Mouse (Mus musculus) right cerebral cortex, postnatal 4 days (tissue): Measurements from ENCODE around the gene Gm12253.

Experiments
- DNase-seq: peaks from one replicate; pipeline ENCODE4 v3.0.0-alpha.2; 2022

The Gm12253 gene

GRCm38 (mm10) chr11:58432259-58432658 lies at the start of gene Gm12253:
TSS of gene Gm12253 (plus strand) at chr11:58432559.
- DNase-seq, result no peak

DNA sequence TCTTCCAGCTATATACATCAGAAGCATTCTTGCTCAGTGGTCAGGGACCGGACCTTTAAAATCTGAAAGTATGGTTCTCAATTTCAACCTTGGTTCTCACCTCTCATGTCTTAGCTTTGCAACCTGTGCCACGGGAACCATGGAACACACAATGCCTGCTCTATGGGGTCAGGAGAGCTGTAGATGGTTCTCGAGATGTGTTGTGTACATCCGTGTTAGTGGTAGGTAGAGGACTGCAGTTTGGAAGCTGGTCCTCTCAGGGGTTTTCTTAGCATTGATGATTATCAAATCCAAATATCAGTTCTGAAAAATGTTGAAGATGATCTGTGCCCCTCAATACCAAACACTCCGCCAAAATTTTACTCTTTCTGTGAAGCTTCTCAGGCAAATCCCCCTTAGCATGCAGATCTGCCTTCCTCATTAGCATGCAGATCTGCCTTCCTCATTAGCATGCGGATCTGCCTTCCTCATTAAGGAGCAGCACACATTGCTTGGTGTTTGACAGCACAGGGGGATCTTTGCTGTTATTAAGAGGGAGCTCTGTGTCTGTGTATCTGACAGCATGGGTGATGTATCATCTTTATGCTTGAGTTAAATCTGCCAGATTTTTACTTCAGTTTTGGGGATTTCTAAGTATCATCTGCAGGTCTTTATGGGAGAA lies 32.2 kb upstream of the Gm12253 start:
- DNase-seq, result no peak

- DNase-seq, result peak; percentile 22
Observed at GRCm38 (mm10) chr11:58400655-58401054, 31.7 kb upstream of the Gm12253 start.

DNA sequence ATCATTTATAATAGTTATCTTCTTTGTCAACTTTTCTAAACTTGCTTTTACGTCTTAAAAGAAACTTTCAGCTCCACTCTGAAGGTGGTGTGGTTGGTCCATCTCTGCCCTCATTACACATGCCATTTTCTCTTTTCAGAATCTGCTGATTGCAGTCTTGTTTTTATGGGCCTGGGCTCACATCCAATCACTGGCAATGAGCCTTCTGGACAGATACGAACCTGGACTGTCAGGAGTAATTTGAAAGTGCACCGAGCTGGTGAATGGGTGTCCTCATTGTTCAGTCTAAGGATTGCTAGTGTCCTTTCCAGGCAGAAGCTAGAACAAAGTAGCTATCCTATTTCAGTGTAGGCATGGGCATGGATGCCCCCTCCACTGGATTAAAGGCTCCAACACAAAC lies 24.3 kb upstream of the Gm12253 start:
- no peak for DNase-seq

DNA sequence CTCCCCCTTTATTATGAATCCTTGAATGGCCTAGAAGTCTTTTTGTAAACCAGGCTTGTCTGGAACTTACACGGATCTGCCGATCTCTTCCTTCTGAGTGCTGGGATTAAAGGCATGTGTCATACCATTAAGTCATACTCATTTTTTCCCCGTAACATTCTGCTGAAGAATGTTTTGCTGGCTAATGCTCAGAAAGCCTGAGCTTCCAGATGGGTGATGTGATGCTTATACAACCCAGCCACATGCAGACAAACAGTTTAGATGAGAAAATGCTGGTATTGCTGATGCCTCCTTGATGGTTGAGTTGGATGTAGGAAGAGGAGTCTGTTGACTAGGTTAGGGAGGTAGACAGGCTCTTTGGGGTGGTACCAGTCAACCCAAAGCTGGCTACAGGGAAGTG lies 14.0 kb upstream of the Gm12253 start:
- no peak for DNase-seq

- DNase-seq, result no peak
Observed at GRCm38 (mm10) chr11:58420815-58421214, 11.5 kb upstream of the Gm12253 start, which contains the start of gene 1810065E05Rik. TSS of gene 1810065E05Rik (plus strand) at chr11:58421111.

GRCm38 (mm10) chr11:58437866-58438265 lies 5.5 kb downstream of the Gm12253 start:
- DNase-seq, result no peak

DNA sequence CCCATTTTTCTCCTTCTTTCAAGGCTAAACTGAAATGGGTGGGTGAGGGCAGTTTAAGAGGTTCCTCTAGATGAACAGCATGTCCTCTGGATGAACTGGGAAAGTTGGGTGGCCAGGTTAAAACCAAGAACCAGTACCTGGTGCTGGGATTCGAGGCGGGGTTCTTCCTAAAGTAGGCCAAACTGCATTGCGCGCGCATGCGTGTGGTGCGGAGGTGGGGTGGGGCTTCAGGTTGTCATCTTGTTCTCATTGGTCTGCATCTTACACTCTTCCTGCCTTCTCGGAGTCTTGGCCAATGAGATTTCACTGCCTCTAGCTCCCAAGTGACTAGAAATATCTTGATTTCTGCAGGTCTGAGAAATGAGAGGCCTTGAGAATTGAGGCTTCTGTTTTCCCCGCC lies 20.4 kb downstream of the Gm12253 start, which contains the start of gene Lypd9:
TSS of gene Lypd9 (minus strand) at position 165 of the 400 bp plus-strand sequence.
- no peak for DNase-seq

- DNase-seq, result no peak
Observed at GRCm38 (mm10) chr11:58453592-58453991, 21.2 kb downstream of the Gm12253 start.

DNA sequence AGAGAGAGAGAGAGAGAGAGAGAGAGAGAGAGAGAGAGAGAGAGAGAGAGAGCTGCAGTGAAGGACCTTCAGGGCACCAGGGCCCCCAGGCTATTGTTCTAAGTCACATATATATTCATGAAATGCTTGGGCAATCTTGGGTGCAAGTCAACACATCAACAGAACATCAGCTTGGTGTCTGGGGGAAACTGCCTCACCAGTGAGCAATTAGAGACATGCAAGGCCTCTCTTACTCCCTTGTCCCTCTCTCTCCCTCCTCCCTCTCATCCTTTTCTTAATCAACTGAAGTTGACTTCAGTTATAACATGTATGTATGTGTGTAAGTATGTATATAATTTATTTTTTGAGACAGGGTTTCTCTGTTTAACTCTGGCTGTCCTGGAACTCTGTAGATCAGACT lies 29.8 kb downstream of the Gm12253 start, which contains the start of gene Olfr30:
TSS of gene Olfr30 (minus strand) at position 101 of the 400 bp plus-strand sequence.
- no peak for DNase-seq
